Mouse (Mus musculus) olfactory bulb, adult 2 months (tissue): Measurements from ENCODE around the gene Ptpn11. TPM values are rescaled to one million over a fixed set of nuclear protein-coding genes. Genes with fewer than 3 reads are reported as not detected.
"Not testable (repeated sequence)": the region's sequence is repeated elsewhere in the genome, so short reads cannot be mapped to it uniquely, and the experiment has no call there.

ENCODE experiments used
- H3K27ac ChIP-seq: fragments of 200-500 bp; 2 replicates; pipeline ENCODE4 v1.5.1; 2012; ENCODE audit warnings: low read depth, low read length; ENCODE audit not compliant: insufficient read depth
- H3K4me1 ChIP-seq: fragments of 200-500 bp; 2 replicates; pipeline ENCODE4 v1.6.1; 2012; ENCODE audit warnings: low read length; ENCODE audit not compliant: control insufficient read depth, insufficient read depth
- H3K4me3 ChIP-seq: fragments of 200-500 bp; 2 replicates; pipeline ENCODE4 v1.5.1; 2012; ENCODE audit warnings: mild to moderate bottlenecking, low read depth, low read length, moderate library complexity; ENCODE audit not compliant: insufficient read depth
- CTCF ChIP-seq: fragments of 200-500 bp; IDR thresholded peaks from 2 replicates; pipeline ENCODE4 v1.5.1; 2012; ENCODE audit warnings: low read depth, mild to moderate bottlenecking, low read length, moderate library complexity; ENCODE audit not compliant: insufficient read depth
- POLR2A ChIP-seq: fragments of 200-500 bp; IDR thresholded peaks from 2 replicates; pipeline ENCODE4 v1.6.1; 2012; ENCODE audit warnings: mild to moderate bottlenecking, low read depth, low read length, moderate library complexity; ENCODE audit not compliant: insufficient read depth
- WGBS: fragments of 180-500 bp; shearing (Covaris S2); methylation state at CpG from one replicate; pipeline ENCODE4 v1.1.7; 2018; 5-methylcytosine and 5-hydroxymethylcytosine counted together
- polyA plus RNA-seq: library from polyadenylated mRNA; stranded (reverse); fragments of >200 nt; gene quantifications from 2 replicates; pipeline ENCODE4 v1.2.4, GENCODE M21; 2012; ENCODE audit warnings: low replicate concordance; ENCODE audit not compliant: missing spikeins, insufficient read depth, insufficient read length

Ptpn11 gene
- not detected in 2 replicates for polyA plus RNA-seq

- WGBS, result under 1% methylated on average over 95 of the region's 98 CpGs
- TF ChIP-seq POLR2A (peak; percentile 67), CTCF (no peak)
- H3K27ac ChIP-seq, result 0 out of 2 replicates have a peak within 1 kb of the TSS, but pooled peaks have one; percentile 35
- H3K4me3 ChIP-seq, result peak within 1 kb of the TSS; percentile 90
- peaks cover 15% of the 10 kb centered on the region for H3K4me1 ChIP-seq
Measured at GRCm38 (mm10) chr5:121190836-121191583, at the start of gene Ptpn11. Gene Ptpn11, minus strand, starts transcription at chr5:121191397.

DNA sequence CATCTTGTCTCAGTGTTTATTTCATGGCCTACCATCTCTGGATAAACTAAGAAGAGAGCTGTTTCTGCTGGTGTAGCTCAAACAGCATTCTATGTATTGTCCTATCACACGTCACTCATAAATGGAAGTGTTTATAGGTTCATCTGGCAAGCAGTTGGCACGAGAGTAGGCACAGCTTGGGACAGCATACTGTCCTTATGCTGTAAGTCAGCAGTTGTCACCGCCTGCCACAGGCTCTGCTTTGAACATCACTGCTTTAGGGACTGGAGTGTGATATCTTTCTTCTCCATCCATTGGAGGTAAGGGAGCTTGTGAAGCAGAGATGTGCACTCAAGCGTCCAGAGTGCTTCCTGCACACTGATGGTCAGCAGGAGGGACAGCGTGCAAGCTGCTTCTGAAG is 48.6 kb upstream of the Ptpn11 start:
- H3K27ac ChIP-seq, result no peak overlapping the region
- WGBS, result 80% methylated on average over 5 of the region's 5 CpGs
- no peak overlapping the region for H3K4me3 ChIP-seq
- no peaks in the 10 kb centered on the region for H3K4me1 ChIP-seq
- TF ChIP-seq CTCF (no peak), POLR2A (no peak)

- Histone ChIP-seq H3K4me1 (no peaks in the 10 kb centered on the region), H3K4me3 (no peak overlapping the region), H3K27ac (no peak overlapping the region)
- TF ChIP-seq CTCF, result no peak
- TF ChIP-seq POLR2A, result no peak
- WGBS, result 73% methylated on average over 2 of the region's 2 CpGs
Measured at GRCm38 (mm10) chr5:121238208-121238607, 47.0 kb upstream of the Ptpn11 start.

DNA sequence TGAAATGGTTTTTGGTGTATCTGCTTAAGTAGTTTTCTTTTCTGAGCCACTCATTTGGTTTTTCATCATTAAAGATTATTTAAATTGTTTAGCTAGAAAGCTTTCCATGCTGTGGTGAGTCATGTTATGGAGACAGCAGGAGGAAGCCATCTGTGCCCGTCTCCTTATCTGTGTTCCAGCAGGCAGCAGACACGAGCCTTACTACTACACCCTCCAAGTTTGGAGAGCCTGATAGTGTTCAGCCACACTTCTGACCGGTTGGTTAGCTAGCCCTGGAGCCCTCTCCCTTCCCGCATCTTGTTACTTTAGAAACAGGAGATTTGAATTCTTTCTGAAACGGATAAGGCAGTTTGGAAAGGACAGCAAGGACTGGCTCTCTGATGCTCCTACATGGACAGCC is 45.0 kb upstream of the Ptpn11 start:
- WGBS, result 43% methylated on average over 5 of the region's 5 CpGs
- no peak overlapping the region for H3K27ac ChIP-seq

DNA sequence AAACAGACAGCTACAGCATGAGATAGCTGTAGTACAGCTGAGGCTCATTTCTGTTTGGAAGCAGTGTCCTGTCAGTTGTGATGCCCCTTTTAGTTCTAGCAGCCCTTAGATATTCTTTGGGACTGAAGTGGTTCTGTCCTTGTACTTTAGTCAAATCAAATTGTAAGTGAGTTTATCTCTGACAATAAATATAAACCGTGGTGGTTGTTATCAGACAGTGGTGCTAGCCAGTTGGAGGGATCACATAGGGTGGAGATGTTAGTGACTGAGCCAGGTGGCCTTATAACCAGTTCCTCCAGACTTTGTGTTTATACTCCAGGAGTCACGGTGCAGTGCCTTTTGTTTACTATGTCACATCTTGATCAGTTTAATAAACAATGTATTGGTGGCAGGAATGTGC is 42.5 kb upstream of the Ptpn11 start:
- 0 out of 2 replicates have a peak, but pooled peaks cover 2% of the 10 kb centered on the region for H3K4me1 ChIP-seq
- TF ChIP-seq POLR2A, result no peak
- no peak for TF ChIP-seq CTCF
- WGBS, result 85% methylated on average over 2 of the region's 2 CpGs
- H3K4me3 ChIP-seq, result no peak overlapping the region
- H3K27ac ChIP-seq, result no peak overlapping the region

More for the DNA sequence above, 45.0 kb upstream of the Ptpn11 start:
- Histone ChIP-seq H3K4me3 (no peak overlapping the region), H3K4me1 (no peaks in the 10 kb centered on the region)
- no peak for TF ChIP-seq CTCF
- TF ChIP-seq POLR2A, result no peak

DNA sequence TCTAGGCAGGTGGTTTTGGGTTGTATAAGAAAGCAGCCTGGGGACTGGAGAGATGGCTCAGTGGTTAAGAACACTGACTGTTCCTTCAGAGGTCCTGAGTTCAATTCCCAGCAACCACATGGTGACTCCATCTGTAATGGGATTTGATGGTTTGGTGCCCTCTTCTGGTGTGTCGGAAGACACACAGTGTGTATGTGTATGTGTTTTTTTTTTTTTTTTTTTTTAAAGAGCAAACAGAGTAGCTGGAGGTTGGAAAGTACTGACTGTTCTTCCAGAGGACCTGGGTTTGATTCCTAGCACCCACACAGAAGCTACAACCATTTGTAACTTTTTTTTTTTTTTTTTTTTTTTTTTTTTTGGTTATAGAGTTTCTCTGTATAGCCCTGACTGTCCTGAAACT is 41.6 kb upstream of the Ptpn11 start:
- WGBS, result 100% methylated on average over 1 of the region's 1 CpGs
- TF ChIP-seq POLR2A (no peak), CTCF (no peak)
- H3K4me1 ChIP-seq, result 0 out of 2 replicates have a peak, but pooled peaks cover 2% of the 10 kb centered on the region
- H3K4me3 ChIP-seq, result no peak overlapping the region
- H3K27ac ChIP-seq, result no peak overlapping the region

GRCm38 (mm10) chr5:121230811-121231210 is 39.6 kb upstream of the Ptpn11 start:
- TF ChIP-seq CTCF (no peak), POLR2A (no peak)
- peaks cover 5% of the 10 kb centered on the region; the same call in 1 of the 2 replicates for H3K4me1 ChIP-seq
- WGBS, result 91% methylated on average over 9 of the region's 9 CpGs

GRCm38 (mm10) chr5:121229182-121229581 is 38.0 kb upstream of the Ptpn11 start:
- Histone ChIP-seq H3K4me1 (peaks cover 5% of the 10 kb centered on the region; the same call in 1 of the 2 replicates), H3K27ac (no peak overlapping the region), H3K4me3 (no peak overlapping the region)
- no peak for TF ChIP-seq CTCF
- no peak for TF ChIP-seq POLR2A
- 94% methylated on average over 2 of the region's 2 CpGs for WGBS

More at GRCm38 (mm10) chr5:121230811-121231210, 39.6 kb upstream of the Ptpn11 start:
- H3K27ac ChIP-seq, result no peak overlapping the region
- no peak overlapping the region for H3K4me3 ChIP-seq

DNA sequence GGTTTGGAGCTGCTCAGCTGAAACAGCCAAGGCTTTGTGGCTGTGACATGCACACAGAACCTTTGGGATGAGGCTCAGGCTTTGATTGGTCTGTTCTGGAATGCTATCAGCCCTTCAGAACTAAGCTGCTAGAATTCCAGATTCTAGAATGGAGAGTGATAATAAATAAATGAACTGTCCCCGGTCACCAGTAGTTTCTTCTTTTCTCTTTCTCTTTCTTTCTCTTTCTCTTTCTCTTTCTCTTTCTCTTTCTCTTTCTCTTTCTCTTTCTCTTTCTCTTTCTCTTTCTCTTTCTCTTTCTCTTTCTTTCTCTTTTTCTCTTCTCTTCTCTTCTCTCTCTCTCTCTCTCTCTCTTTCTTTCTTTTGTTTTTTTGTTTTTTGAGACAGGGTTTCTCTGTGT is 36.1 kb upstream of the Ptpn11 start:
- H3K4me3 ChIP-seq, H3K4me1 ChIP-seq, H3K27ac ChIP-seq: not testable (repeated sequence)
- 79% methylated on average over 1 of the region's 1 CpGs for WGBS

- H3K27ac ChIP-seq, result no peak overlapping the region
- no peak for TF ChIP-seq CTCF
- TF ChIP-seq POLR2A, result no peak
- H3K4me3 ChIP-seq, result no peak overlapping the region
- WGBS, result 77% methylated on average over 4 of the region's 4 CpGs
- H3K4me1 ChIP-seq, result peaks cover 5% of the 10 kb centered on the region; the same call in 1 of the 2 replicates
Measured at GRCm38 (mm10) chr5:121226845-121227244, 35.6 kb upstream of the Ptpn11 start.
